Mouse (Mus musculus): ENCODE data around the gene Fkbp7. TPM values are rescaled to one million over a fixed set of nuclear protein-coding genes. Genes with fewer than 3 reads are reported as not detected.

The Fkbp7 gene
- polyA plus RNA-seq, 1 experiment: 1.2 TPM

DNA sequence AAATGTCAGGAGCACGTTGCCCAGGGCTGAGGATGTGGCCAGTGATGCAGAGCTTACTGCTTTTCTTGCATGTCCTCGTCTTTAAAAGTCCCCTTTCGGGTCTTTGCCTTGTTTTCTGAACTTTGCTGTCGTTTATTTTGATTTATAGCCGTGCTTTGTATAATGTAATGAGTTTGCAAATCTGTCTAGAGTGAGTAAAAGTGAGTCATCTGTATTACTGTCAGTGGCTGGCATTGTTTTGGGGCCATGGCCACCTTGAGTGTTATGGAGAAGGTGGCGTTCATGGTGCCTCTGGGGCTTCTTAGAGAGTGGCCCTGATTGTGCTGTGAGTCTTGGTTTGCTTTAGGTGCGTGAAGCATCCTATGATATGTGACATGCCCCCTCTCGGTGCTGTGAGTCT lies 9.4 kb upstream of the Fkbp7 start:
- DNase-seq: no peak
- no peak for TF ChIP-seq POLR2A (IDR thresholded peaks at IDR 0.05; ENCODE audit: control insufficient read depth, extremely low read depth, insufficient read depth, low read length, poor library complexity)
- TF ChIP-seq CTCF (IDR thresholded peaks at IDR 0.05; ENCODE audit: borderline replicate concordance, control insufficient read depth, extremely low read depth, insufficient read depth, low read length, poor library complexity): no peak
- 95% methylated on average over 8 of the region's 8 CpGs for WGBS
- H3K4me3 ChIP-seq (ENCODE audit: control insufficient read depth, insufficient read depth, low read length): no peak overlapping the region
- H3K27me3 ChIP-seq (ENCODE audit: control insufficient read depth, insufficient read depth, low read length): no peaks in the 10 kb centered on the region
- H3K36me3 ChIP-seq (ENCODE audit: control insufficient read depth, insufficient read depth, low read length): peaks cover 55% of the 10 kb centered on the region
- H3K27ac ChIP-seq (ENCODE audit: control insufficient read depth, insufficient read depth, low read length): no peak overlapping the region
- H3K4me1 ChIP-seq (replicated peaks; ENCODE audit: control insufficient read depth, insufficient read depth, low read length): no peaks in the 10 kb centered on the region

DNA sequence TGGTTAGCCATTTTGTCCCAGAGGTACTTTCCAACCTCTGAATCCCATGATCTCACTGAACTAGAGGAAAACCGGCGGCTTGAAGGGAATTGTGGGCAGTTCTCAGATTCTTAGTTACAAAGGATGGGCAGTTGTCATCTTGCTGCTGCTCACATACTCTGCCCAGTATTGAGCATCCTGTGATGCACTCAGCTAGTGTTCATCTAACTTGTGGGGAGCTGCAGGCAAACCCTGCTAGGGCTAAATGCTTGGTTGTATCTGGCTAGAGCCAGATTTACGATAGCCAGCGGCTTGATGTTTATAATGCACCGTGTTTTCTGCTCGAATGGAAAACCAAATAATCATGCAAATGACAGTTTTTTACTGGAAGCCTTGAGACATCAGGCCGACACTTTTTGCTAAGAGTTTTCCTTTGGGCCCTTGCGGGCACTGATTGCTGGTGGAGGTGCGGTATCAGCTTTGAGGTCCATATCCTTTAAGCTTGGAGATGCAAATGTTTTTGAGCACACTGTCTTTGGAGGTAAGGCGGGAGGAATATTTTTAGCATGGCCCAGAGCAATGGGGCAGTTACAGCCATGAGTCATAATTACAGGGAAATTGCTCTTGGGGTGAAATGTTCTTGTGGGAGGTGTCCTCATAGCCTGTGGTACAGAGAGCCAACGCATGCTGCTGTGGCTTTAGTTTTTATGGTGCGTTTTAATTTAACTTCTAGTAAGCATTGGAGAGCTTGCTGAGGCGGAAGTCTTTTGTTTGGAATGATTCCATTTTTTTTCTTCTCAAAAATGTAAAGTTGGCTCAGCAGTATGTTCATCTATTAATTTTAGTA lies 3.7 kb upstream of the Fkbp7 start:
- H3K27ac ChIP-seq (ENCODE audit: control insufficient read depth, insufficient read depth, low read length): no peak overlapping the region
- TF ChIP-seq CTCF (IDR thresholded peaks at IDR 0.05; ENCODE audit: borderline replicate concordance, control insufficient read depth, extremely low read depth, insufficient read depth, low read length, poor library complexity): no peak
- no peak for TF ChIP-seq POLR2A (IDR thresholded peaks at IDR 0.05; ENCODE audit: control insufficient read depth, extremely low read depth, insufficient read depth, low read length, poor library complexity)

DNA sequence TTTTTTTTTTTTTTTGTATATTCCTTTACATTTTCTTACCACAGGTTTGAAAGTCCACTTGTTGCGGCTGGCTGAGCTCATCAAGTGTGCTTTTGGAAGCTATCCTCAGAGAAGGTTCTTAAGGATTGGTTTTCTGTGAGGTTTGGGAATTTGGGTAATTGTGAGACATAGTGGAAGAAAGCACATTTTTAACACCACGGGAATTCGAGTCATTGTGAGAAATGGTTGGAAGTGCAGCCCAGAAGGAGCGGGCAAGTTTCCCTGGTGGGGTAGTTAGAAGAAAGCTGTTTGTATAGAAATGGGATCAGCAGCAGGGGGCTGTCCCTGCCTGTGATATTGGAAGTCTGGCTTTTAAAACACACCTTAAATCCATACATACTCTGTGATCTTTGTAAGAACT lies 3.0 kb upstream of the Fkbp7 start:
- no peak overlapping the region for H3K27ac ChIP-seq (ENCODE audit: control insufficient read depth, insufficient read depth, low read length)
- DNase-seq: no peak
- H3K36me3 ChIP-seq (ENCODE audit: control insufficient read depth, insufficient read depth, low read length): no peaks in the 10 kb centered on the region
- no peaks in the 10 kb centered on the region for H3K27me3 ChIP-seq (ENCODE audit: control insufficient read depth, insufficient read depth, low read length)
- H3K4me1 ChIP-seq (replicated peaks; ENCODE audit: control insufficient read depth, insufficient read depth, low read length): peaks cover 15% of the 10 kb centered on the region
- no peak for TF ChIP-seq POLR2A (IDR thresholded peaks at IDR 0.05; ENCODE audit: control insufficient read depth, extremely low read depth, insufficient read depth, low read length, poor library complexity)
- no peak for TF ChIP-seq CTCF (IDR thresholded peaks at IDR 0.05; ENCODE audit: borderline replicate concordance, control insufficient read depth, extremely low read depth, insufficient read depth, low read length, poor library complexity)
- no peak overlapping the region for H3K4me3 ChIP-seq (ENCODE audit: control insufficient read depth, insufficient read depth, low read length)
- WGBS: 36% methylated on average over 4 of the region's 4 CpGs

More for the DNA sequence above, 3.7 kb upstream of the Fkbp7 start:
- H3K36me3 ChIP-seq (ENCODE audit: control insufficient read depth, insufficient read depth, low read length): peaks cover under 1% of the 10 kb centered on the region; the same call in 1 of the 2 replicates
- peaks cover 15% of the 10 kb centered on the region for H3K4me1 ChIP-seq (replicated peaks; ENCODE audit: control insufficient read depth, insufficient read depth, low read length)
- 87% methylated on average over 13 of the region's 13 CpGs for WGBS
- no peaks in the 10 kb centered on the region for H3K27me3 ChIP-seq (ENCODE audit: control insufficient read depth, insufficient read depth, low read length)
- no peak for DNase-seq
- no peak overlapping the region for H3K4me3 ChIP-seq (ENCODE audit: control insufficient read depth, insufficient read depth, low read length)

DNA sequence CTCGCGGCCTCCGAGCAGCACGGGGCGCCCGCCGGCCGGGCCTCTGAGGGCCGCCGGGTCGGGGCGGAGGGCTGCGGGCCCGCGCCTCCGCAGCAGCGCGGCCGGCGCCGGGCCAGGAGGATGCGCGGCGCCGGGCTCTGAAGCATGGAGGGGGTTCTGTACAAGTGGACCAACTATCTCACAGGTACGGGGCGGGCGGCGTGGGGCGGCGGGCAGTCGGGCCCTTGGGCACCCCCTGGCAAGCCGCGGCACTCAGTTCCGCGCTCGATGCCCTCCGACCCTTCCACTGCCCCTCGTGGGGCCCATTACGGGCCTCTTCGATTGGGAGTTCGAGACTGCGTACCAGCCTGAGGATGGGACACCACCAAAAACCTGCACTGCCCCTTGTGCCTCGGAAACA lies 2.5 kb upstream of the Fkbp7 start:
- peaks cover 15% of the 10 kb centered on the region for H3K4me1 ChIP-seq (replicated peaks; ENCODE audit: control insufficient read depth, insufficient read depth, low read length)
- no peak for TF ChIP-seq CTCF (IDR thresholded peaks at IDR 0.05; ENCODE audit: borderline replicate concordance, control insufficient read depth, extremely low read depth, insufficient read depth, low read length, poor library complexity)
- TF ChIP-seq POLR2A (IDR thresholded peaks at IDR 0.05; ENCODE audit: control insufficient read depth, extremely low read depth, insufficient read depth, low read length, poor library complexity): no peak
- no peaks in the 10 kb centered on the region for H3K27me3 ChIP-seq (ENCODE audit: control insufficient read depth, insufficient read depth, low read length)
- no peak overlapping the region for H3K27ac ChIP-seq (ENCODE audit: control insufficient read depth, insufficient read depth, low read length)
- peak overlapping the region; percentile 68 for H3K4me3 ChIP-seq (ENCODE audit: control insufficient read depth, insufficient read depth, low read length)
- no peaks in the 10 kb centered on the region for H3K36me3 ChIP-seq (ENCODE audit: control insufficient read depth, insufficient read depth, low read length)
- peak; percentile 30 for DNase-seq
- WGBS: under 1% methylated on average over 44 of the region's 44 CpGs

DNA sequence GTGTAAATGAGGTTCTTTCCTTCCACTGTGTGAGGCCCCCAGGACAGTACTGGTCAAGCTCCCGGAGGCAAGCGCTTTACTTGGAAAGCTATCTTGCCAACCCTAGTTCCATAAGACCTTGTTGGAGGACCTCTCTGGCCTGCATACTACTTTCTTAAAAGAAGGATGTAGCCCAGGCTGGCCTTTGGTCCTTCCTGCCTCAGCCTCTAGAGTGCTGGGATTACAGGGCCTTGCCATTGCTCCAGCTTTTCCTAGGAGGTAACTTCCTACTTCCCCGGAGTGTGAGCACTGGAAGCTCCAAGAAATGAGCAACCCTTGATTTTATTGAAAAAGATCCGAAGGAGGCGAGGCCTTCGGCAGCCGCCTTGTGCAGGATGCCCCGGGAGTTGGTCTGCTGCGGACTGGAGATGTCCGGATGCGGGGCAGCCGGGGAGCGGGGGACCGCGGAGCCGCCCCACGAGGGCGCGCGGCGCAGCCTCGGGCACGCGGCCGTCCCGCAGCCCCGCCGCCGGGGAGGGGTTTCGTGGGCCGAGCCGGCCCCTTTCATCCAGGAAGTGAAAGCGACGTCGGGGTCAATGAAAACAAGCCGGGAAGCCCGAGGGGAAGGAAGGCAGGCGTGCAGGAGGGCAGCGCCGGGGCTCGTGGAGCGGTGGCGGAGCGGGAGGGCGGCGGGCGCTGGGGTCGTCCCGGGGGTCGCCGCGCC lies 2.0 kb upstream of the Fkbp7 start, which contains the start of gene Plekha3:
TSS of gene Plekha3 (plus strand) at position 557 of the 703 bp plus-strand sequence.
- H3K4me3 ChIP-seq (ENCODE audit: control insufficient read depth, insufficient read depth, low read length): peak within 1 kb of the TSS; percentile 68
- TF ChIP-seq CTCF (IDR thresholded peaks at IDR 0.05; ENCODE audit: borderline replicate concordance, control insufficient read depth, extremely low read depth, insufficient read depth, low read length, poor library complexity) (0 out of 2 replicates have a peak, but pooled peaks have one; percentile 13), POLR2A (IDR thresholded peaks at IDR 0.05; ENCODE audit: control insufficient read depth, extremely low read depth, insufficient read depth, low read length, poor library complexity) (no peak)
- H3K4me1 ChIP-seq (replicated peaks; ENCODE audit: control insufficient read depth, insufficient read depth, low read length): peaks cover 15% of the 10 kb centered on the region
- H3K27me3 ChIP-seq (ENCODE audit: control insufficient read depth, insufficient read depth, low read length): no peaks in the 10 kb centered on the region
- DNase-seq: peak; percentile 79
- H3K27ac ChIP-seq (ENCODE audit: control insufficient read depth, insufficient read depth, low read length): no peak within 1 kb of the TSS
- 3% methylated on average over 52 of the region's 52 CpGs for WGBS
- H3K36me3 ChIP-seq (ENCODE audit: control insufficient read depth, insufficient read depth, low read length): no peaks in the 10 kb centered on the region

DNA sequence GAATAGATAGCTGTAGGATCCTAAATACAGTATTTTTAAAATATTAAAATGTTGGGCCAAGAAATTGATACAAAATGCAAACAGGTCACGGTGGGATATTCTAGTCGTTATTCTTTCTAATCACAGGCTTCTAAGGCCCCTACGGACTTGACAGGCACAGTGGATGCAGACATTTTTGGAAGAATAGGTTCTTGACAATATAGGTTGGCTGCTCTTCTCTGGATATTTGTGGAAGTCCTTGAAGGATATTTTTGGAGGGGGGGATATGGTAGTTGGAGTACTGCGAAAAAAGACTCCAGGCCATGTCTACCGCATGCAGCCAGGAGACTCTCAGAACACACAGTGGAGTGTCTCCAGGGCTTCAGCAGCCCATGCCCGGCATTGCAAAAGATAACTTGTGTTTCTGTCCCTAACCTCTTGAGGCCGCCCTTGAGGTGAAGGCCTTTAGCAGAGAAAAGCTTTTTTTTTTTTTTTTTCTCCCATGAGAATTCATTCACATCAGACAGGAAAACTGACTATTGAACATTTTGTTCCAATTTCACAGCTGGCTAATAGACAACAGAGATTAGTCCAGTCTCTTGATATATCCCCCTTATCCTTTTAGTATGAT lies 661 bp upstream of the Fkbp7 start:
- TF ChIP-seq CTCF (IDR thresholded peaks at IDR 0.05; ENCODE audit: borderline replicate concordance, control insufficient read depth, extremely low read depth, insufficient read depth, low read length, poor library complexity) (no peak), POLR2A (IDR thresholded peaks at IDR 0.05; ENCODE audit: control insufficient read depth, extremely low read depth, insufficient read depth, low read length, poor library complexity) (no peak)
- H3K4me1 ChIP-seq (replicated peaks; ENCODE audit: control insufficient read depth, insufficient read depth, low read length): peaks cover 15% of the 10 kb centered on the region
- no peaks in the 10 kb centered on the region for H3K36me3 ChIP-seq (ENCODE audit: control insufficient read depth, insufficient read depth, low read length)
- no peaks in the 10 kb centered on the region for H3K27me3 ChIP-seq (ENCODE audit: control insufficient read depth, insufficient read depth, low read length)
- DNase-seq: peak; percentile 80
- H3K4me3 ChIP-seq (ENCODE audit: control insufficient read depth, insufficient read depth, low read length): no peak overlapping the region
- WGBS: 37% methylated on average over 7 of the region's 7 CpGs
- H3K27ac ChIP-seq (ENCODE audit: control insufficient read depth, insufficient read depth, low read length): no peak overlapping the region

Measured in thymus, adult 2 months (tissue).